Mouse (Mus musculus) cerebellum, adult 18-20 months (tissue): ENCODE measurements around the gene Mtmr3.
A peak's percentile ranks its signal among the peaks of the same experiment; 100 is the strongest.
"Not testable (repeated sequence)": the region's sequence is repeated elsewhere in the genome, so short reads cannot be mapped to it uniquely, and the experiment has no call there.

ENCODE experiments used
- DNase-seq, 2 experiments: peaks; one replicate each; pipeline ENCODE4 v3.0.0; 2021

The Mtmr3 gene

DNA sequence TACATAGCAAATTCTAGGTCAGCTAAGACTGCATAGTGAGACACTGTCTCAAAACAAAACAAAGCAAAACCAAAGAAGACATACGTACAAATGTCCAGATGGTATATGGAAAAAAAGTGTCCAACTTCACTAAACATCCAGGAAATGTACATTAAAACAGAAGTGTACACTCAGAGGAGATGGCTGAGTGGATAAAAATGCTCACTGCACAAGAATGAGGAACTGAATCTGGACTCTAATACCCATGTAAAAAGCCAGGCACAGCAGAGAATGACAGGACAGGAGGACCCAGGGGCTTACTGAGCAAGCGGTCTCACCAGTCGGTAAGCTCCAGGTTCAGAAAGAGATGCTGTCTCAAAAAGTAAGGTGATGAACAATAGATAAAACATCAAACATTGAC, 5.3 kb upstream of the Mtmr3 start:
- no peak for DNase-seq

GRCm38 (mm10) chr11:4598411-4598810, 3.7 kb upstream of the Mtmr3 start:
- DNase-seq, result no peak

DNA sequence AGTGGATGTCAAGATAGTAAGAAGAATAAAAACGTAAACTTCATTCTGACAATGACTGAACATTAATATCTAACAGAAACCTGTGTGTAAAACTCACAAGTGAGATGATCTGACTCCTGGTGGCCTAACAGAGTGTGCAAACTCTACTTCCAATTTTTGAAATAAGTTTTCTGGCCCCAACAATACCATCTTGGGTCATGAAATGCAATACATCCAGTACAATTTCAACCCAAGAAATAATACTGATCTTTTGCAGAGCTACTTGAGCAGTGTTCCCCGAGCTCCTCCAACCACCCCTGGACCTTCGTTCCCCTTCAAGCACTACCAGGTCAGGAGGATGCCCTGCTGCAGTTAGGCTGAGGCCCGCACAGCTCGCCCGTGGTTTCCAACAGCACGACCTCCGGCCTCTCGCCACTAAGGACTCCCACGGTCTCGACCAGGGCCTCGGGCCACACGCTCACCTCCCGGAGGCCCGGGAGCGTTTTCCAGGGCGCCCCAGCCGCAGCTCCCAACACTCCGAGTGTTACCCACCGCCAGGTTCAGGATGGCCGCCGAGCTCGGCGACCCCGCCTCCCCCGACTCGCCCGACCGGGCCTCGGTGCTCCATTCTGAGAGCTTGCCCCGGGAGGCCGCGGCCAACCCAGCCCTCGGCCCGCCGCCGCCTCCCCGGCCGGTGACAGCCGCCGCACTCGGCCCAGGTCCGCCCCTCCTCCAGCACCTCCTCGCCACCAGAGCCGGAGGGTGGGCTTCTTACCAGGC, 635 bp downstream of the Mtmr3 start:
- DNase-seq, result peak in 1 of 2 experiments; percentile 47

DNA sequence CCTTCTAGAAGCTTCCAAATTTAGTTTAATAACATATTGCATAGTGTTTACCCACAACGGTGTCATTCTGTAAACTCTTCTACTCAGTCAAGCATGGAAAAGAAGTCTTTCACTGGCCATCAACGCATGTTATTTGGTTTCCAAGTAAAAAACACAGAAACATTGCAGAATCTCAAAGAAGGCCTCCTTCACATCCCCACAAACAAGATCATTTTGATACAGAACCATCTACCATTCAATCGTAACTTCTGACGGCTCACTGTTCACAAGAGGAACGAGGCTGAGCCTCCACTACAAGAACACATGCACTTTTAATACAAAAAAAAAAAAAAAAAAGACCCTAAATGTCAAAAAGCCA, 1.2 kb downstream of the Mtmr3 start:
- DNase-seq, result no peak

DNA sequence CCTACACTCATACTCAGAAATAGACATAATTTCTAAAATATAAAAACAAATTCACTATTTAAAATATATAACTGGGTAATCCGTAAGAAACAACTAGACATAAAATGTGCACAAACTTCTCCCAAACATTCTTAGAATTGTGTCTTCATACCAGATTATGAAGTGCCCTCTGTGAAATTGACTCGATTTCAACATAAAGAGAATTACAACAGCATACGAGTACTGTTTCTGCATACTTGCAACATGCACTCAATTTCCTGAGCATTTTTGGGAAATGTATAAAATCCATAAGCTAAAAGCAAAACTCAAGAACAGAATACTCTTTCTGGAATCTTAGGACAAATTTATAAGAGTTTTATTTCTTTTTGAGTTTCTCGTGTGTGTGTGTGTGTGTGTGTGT, 2.9 kb downstream of the Mtmr3 start:
- no peak for DNase-seq

DNA sequence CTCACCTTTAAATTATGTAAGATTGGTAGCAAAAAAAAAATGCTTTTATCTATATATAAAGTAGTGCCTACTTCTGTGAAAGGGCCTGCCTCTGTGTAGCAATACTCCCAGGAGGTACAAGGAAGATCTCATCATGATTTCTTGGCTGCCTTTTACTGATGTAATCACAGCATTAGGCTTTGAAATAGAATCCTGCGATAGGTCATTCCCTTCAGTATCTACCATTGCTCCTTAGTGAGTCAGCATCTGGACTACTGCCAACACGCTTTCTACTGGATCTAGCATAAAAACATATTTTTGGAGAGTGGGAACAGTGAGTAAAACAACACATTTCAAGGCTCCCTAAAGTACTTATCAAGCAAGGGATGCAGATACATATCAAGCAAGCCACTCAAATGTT, 16.0 kb downstream of the Mtmr3 start:
- peak; percentile 53 to 60 for DNase-seq

GRCm38 (mm10) chr11:4577079-4577478, 17.6 kb downstream of the Mtmr3 start:
- DNase-seq, result no peak

DNA sequence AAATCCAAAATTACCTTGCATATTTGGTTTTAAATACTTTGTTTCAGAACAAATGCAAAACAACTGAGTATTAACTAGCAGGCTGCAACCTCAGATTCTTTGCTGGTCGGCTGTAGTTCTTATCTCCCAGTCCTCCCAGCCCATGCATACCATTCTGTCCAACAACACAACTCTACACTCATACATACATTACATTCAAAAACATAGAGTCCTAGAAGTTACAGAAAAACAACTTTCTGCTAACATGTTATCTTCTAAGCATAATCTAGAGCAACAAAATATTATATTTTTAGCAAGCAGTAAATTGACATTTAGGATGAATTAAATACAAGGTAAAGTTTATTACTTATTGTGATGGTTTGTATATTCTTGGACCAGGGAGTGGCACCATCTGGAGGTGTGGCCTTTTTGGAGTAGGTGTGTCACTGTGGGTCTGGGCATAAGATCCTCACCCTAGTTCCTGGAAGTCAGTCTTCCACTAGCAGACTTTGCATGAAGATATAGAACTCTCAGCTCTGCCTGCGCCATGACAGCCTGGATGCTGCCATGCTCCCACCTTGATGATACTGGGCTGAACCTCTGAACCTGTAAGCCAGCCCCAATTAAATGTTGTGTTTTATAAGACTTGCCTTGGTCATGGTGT, 18.5 kb downstream of the Mtmr3 start:
- DNase-seq, result not testable (repeated sequence)

- DNase-seq, result no peak
These were observed 23.2 kb downstream of the Mtmr3 start for GRCm38 (mm10) chr11:4571491-4571901.

GRCm38 (mm10) chr11:4566333-4566732, 28.3 kb downstream of the Mtmr3 start:
- DNase-seq, result no peak

- no peak for DNase-seq
These were observed 29.1 kb downstream of the Mtmr3 start for GRCm38 (mm10) chr11:4565545-4565944.

DNA sequence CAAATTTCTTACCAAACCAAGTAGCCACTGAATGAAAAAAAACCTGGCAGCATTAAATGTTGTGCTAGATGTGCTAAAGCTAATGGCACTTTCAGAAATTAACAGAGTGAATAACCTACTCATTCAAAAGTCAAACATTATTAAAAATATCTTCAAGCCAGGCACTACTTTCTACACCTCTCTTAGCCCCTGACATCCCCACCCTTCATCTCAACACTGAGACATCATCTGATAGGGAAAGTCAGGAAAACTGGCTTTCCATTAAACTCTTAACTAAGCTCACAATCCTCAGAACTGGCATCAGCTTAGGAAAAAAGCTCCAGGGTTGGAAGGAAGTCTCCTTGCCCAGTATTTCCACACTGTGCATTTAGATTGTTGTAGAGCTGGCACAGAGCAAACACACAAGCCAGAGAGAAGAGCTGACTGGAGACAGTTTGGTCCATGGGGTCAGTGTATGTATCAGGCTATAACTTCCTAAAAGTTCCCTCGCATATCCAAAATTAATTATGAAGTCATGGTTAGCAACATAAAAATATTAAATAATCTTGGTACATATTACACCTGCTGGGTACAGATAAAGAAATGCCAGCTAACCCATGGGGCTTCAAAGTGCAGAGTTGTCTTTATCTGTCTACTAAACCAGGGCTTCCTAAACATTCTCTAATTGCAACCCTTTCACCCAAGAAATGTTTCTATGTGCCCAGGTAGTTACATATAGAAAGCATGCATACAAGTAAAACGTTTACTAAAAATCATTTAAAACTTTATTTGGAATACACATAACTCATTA, 41.2 kb downstream of the Mtmr3 start:
- DNase-seq, result no peak

GRCm38 (mm10) chr11:4547569-4547968, 47.1 kb downstream of the Mtmr3 start:
- no peak for DNase-seq

DNA sequence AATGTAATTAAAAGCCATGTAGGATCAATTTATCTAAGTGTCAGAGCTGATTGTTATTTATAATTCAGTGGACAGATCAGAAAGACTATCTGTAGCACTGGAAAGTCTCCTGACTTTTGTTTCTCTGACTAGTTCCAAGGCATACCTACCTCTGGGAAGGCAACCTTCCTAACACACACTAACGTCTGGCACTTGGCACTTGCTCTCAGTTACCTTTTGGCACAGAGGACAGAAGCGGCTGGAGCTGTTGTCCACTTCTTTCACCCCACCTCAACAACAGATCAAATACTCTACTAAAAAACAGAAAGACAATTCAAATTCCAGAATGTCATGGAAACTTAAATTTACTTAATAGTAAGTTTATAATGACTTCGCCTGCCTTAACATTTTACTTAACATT, 48.7 kb downstream of the Mtmr3 start:
- DNase-seq, result peak; percentile 22 to 59

- DNase-seq, result no peak
These were observed 49.3 kb downstream of the Mtmr3 start for GRCm38 (mm10) chr11:4545401-4545800.

GRCm38 (mm10) chr11:4544627-4544921, 50.1 kb downstream of the Mtmr3 start:
- DNase-seq, result not testable (repeated sequence)

GRCm38 (mm10) chr11:4543746-4544626, 50.7 kb downstream of the Mtmr3 start:
- no peak for DNase-seq

DNA sequence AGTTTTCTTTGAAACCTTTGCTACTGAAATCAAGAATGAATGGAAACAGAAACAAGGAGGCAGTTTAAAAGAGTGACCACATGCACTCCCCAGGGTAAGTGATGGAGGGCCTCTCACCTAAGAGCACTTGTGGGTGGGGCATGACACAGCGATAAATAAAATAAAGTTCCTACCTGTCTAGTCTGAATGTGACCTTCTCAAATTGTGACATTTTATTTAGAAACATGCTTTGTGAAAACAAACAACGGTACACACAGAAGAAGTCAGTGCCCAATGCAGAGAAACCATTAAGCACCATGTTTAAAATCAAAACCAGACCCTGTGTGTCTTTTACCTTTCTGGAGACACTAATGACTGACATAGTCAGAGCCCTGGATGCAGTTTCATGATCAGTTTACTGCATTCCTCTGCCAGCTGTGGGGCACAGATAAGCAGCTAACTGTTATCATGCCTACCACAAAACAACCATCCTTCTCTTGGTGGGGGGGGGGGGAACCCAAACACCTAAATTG, 51.6 kb downstream of the Mtmr3 start:
- no peak for DNase-seq

GRCm38 (mm10) chr11:4536645-4537044, 58.0 kb downstream of the Mtmr3 start:
- no peak for DNase-seq

- no peak for DNase-seq
These were observed 67.5 kb downstream of the Mtmr3 start for GRCm38 (mm10) chr11:4527132-4527531.

DNA sequence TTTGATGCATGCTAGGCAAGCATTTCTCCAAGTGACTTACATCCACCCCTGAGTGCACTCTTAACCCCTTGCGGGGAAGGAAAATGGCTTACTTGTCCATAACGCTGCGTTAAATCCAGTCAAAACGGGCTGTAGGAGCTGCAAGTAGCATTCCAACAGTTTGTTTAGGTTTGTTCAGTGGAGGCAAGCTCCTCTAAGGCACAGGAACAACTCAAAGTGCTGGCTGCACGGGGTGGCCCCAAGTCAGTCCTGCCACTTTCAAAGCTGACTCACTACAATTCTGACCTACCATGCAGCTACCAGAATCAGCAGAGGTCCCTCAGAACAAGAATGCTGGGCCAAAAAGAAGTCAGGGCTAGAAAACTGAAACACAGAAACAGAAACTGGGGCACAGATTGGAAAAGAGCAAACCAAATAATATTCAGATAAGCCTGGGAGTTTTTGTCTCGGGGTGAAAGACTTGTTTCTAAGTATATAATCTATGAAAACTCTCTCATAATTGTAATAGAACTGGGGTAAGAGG, 72.5 kb downstream of the Mtmr3 start:
- no peak for DNase-seq

DNA sequence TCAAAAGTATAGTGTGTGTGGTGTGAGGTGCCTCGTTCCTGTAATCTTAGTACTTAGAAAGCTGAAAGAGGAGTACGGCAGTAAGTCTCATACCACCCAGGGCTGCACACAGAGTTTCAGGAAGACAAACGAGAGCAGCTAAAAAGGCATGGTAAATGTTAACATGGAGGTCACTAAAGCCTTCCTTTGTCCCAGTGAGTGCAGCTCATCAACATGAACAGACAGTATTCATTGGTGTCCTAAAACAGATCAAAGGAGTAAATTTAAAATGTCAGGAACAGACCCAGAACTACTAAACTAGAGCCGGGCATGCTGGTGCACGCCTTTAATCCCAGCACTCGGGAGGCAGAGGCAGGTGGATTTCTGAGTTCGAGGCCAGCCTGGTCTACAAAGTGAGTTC, 75.7 kb downstream of the Mtmr3 start:
- no peak for DNase-seq

- no peak for DNase-seq
These were observed 87.2 kb downstream of the Mtmr3 start for GRCm38 (mm10) chr11:4507421-4507820.
